Mouse (Mus musculus) layer of hippocampus, postnatal 14 days (tissue): ENCODE measurements around the gene Coq10a. TPM values are rescaled to one million over a fixed set of nuclear protein-coding genes. Genes with fewer than 3 reads are reported as not detected.

Source experiments
- DNase-seq, 2 experiments: peaks; one replicate each; pipeline ENCODE4 v3.0.0; 2021 to 2022; ENCODE audit warnings: low spot score in 2 of 2, mixed read lengths in 1 of 2
- total RNA-seq, 2 experiments: library from RNA; stranded (reverse); gene quantifications; 2 replicates each; pipeline ENCODE4 v1.2.3; 2021

The Coq10a gene
- total RNA-seq, 2 experiments from 2014 or later = 60.0 to 62.1 TPM

- DNase-seq = no peak
Observed at GRCm38 (mm10) chr10:128388941-128389340, 20.1 kb upstream of the Coq10a start.

GRCm38 (mm10) chr10:128385902-128386301 lies 17.1 kb upstream of the Coq10a start:
- no peak for DNase-seq

GRCm38 (mm10) chr10:128382482-128382881 lies 13.7 kb upstream of the Coq10a start:
- no peak for DNase-seq

DNA sequence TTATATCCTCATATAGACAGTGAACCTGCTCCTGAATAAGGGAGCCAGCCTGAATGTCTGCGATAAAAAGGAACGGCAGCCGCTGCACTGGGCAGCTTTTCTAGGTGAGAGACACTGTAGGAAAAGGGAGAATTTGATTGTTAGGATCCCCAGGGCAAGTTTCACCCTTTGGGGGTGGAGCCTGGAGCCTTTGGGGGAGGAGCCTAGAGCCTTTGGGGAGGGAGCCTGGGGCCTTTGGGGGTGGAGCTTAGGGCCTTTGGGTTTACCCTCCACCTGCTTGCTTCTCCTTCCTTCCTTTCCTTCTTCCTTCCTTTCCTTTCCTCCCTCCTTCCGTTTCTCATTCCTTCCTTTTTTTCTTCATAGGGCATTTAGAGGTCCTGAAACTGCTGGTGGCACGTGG lies 11.8 kb upstream of the Coq10a start:
- DNase-seq = no peak

- no peak for DNase-seq
Observed at GRCm38 (mm10) chr10:128379260-128379659, 10.5 kb upstream of the Coq10a start.

DNA sequence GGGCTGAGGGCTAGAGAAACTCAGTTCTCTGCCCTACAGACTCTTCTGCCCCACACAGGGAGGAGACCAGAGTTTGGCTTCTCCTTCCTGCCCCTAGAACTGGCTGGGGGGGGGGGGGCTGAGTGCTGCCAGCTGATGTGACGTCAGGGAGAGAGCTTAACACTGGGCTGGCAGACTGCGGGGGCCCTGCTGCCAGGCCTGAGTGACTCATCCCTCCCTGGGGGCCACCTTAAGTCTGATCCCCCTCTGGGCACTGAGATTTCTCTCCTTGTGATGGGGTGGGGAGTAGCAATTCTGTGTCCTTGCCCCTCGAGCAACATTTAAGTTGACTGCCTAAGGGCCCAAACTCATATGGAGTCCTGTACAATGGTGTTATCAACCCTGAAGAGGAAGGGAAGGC lies 9.7 kb upstream of the Coq10a start:
- no peak for DNase-seq

DNA sequence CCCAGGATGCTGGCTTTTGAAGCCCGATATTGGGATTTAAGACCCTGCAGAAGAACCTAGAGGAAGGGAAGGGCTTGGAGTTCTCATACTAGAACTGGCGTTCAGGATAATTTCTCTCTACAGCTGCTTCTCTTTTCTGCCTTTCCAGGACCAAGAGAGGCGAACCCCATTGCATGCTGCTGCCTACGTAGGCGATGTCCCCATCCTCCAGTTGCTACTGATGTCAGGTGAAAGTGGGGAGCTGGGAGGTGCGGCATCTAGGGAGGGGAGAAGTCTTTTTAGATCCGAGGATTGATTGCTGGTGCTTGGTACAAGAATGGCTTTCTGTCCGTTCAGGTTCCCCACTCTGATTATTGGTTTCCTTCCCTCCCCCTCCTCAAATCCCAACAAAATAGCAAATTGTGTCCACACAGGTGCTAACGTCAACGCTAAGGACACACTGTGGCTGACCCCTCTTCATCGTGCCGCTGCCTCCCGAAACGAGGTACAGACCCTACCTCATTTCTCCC lies 9.2 kb upstream of the Coq10a start:
- no peak for DNase-seq

- peak in 1 of 2 experiments; percentile 52 for DNase-seq
Observed at GRCm38 (mm10) chr10:128377222-128377939, 8.6 kb upstream of the Coq10a start.

- DNase-seq = peak; percentile 73 to 84
Observed at GRCm38 (mm10) chr10:128376455-128377211, 7.8 kb upstream of the Coq10a start, which contains the start of gene Ankrd52. Gene Ankrd52, plus strand, starts transcription at chr10:128377115.

GRCm38 (mm10) chr10:128376099-128376454 lies 7.3 kb upstream of the Coq10a start:
- DNase-seq = no peak

DNA sequence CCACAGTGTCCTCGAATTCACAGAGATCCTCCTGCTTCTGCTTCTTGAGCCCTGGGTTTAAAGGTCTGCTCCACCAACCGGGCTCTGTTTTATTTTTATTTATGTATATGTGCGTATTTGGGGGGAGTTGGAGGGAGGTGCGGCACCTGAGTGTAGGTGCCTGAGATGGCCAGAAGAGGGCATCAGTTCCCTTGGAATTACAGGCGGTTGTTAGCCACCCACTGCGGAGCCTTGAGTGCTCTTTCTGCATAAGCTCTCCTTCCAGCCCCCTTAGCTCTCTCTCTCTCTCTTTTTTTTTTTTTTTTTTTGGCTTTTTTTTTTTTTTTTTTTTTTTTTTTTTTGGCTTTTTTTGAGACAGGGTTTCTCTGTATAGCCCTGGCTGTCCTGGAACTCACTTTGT lies 5.6 kb upstream of the Coq10a start:
- DNase-seq = no peak

DNA sequence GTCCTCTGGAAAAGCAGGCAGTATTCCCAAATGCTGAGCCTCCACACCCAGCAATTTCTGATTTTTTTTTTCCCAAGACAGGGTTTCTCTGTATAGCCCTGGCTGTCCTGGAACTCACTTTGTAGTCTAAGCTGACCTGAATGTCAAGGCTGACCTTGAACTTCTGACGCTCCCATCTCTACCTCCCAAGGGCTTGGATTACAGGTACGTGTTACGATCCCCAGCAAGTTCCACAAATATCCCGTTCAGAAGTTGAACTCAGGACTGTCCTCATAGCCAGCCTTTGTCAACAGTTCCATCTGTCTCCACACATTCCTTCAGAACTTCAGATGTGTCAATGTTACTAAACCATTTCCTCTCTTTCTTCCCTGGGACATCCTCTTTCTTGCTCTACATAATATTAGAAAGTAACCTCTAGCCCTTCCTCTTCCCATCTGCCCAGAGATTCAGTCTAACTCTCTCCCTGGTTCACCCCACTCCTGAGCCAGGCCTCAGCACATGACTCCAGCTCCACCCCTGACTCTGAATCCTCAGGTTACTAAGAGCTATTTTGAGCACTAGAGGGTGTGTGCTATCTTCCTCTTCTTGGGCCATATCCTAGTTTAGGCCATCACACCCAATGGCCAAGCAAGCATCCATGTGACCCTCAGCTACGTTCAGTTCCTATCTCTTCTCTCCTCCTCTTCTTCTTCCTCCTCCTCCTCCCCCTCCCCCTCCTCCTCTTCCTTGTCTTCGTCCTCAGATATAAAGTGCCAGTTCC lies 4.4 kb upstream of the Coq10a start:
- no peak for DNase-seq

GRCm38 (mm10) chr10:128372142-128372541 lies 3.3 kb upstream of the Coq10a start:
- DNase-seq = no peak

- DNase-seq = no peak
Observed at GRCm38 (mm10) chr10:128370601-128371000, 1.8 kb upstream of the Coq10a start.

- no peak for DNase-seq
Observed at GRCm38 (mm10) chr10:128370021-128370420, 1.2 kb upstream of the Coq10a start.

DNA sequence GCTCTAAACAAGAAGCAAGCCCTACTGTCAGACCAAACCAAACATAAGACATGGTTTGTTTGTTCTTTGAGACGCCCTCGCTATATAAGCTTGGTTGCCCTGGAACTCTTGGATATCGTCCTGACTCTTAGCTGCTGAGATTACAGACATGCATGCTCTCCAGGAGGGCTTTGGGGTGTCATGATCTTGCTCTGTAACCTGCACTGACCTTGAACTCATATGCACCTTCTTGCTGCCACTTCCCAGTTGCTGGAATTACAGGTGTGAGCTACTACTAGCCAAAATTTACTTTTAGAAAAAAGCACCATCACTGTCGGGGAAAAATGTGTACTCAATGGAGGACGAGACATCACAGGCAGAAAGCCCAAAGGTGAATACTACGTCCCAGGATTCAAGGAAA lies 802 bp upstream of the Coq10a start:
- no peak for DNase-seq

- DNase-seq = no peak
Observed at GRCm38 (mm10) chr10:128369218-128369543, 384 bp upstream of the Coq10a start.

DNA sequence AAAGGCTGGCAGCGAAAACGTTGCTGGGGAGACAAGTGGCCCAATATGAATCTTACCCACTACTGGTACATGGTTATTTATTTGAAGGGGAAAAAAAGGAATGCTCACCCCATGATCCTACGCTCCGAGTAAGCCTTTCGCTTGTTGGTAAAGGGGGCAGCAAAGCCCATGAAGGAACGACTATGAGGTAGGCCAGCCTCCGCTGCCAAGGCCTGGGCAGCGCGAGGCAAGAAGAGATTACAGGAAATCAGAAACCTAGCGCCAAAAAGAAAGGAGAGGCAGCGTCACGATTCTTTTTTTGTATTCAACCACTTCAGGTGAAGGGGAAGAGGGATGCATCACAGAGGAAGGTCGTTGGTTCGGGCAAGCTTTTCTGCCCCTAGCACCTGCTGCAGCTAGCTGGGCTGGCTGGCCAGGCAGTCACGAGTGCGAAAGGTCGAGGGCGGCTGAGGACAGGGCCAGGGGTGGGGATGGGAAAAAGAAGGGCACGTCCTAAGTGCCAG lies 847 bp downstream of the Coq10a start:
- peak in 1 of 2 experiments; percentile 21 for DNase-seq

DNA sequence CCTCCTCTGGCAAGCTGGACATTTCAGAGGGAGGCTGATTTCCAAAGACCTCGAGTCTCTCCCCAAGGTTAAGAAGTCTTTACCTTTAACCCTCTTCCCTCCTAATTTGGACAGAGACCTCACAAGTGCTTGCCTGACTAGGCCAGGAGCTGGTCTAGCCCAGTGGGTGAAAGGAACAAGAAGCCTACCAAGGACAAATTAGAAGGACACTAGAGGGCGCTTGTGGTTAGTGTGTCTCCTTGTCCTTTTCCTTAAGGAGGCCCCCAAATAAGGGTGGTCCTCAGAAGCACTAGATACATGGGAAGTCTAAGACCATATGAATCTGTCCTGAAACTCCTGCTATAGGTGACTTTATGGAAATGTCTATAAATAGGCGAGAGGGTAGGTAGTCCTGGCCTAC lies 6.2 kb downstream of the Coq10a start:
- DNase-seq = peak in 1 of 2 experiments; percentile 43

- DNase-seq = no peak
Observed at GRCm38 (mm10) chr10:128361836-128362235, 7.0 kb downstream of the Coq10a start.

DNA sequence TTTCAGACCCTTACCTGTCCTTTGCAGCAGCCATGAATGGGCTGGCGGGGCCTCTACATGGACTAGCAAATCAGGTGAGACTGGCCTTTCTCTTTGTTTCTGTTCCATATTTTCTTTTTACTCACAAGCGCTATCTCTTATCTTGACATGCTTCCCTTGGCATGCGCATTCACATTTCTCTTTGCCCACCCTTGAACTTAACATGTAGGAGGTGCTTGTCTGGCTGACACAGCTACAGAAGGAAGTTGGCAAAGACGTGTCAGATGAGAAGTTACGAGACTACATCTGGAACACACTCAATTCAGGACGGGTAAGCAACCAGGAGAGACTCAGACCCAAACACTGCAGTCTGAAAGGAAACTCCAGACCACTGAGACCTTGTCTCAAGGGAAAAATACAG lies 9.6 kb downstream of the Coq10a start:
- DNase-seq = no peak

DNA sequence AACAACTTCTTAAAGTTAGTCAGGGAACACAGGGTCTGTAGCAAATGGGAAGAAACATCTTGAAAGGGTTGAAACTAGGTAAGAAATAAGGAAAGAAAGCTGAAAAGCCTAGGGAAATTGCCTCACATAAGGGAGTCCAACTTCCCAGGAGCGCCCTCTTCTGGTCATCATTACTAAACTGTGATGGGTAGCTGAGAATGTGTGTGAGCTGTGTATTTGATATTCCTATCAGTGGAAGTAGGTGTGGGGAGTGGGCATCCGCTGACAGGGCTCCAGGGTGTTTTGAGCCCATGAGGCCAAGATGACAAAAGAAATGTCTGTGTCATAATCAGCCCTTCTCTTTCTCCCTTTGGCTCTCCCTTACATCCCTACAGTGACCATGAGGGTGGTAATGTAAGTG lies 10.0 kb downstream of the Coq10a start:
- peak in 1 of 2 experiments; percentile 55 for DNase-seq
